In genomic region chr8:70729808-70730475, GRCm38 (mm10) we compare ENCODE assay signal across 8 mouse cellular contexts. TPM values are rescaled to one million over a fixed set of nuclear protein-coding genes. Genes with fewer than 3 reads are reported as not detected.
DNase-seq lines count a peak whose midpoint lies in the region; ATAC-seq and TF ChIP-seq lines count a peak whose summit lies in the region.

No protein-coding gene starts in this region.

- no peak for TF ChIP-seq POLR2A in limb, embryonic 14.5 days (IDR thresholded peaks at IDR 0.05; ENCODE audit: borderline replicate concordance, extremely low read depth, insufficient read depth, insufficient read length)

- peak overlapping the region; percentile 37; the same call in 1 of the 2 replicates for H3K4me2 ChIP-seq in forebrain, embryonic 11.5 days (ENCODE audit: low read depth, low read length, severe bottlenecking)
- peak overlapping the region; percentile 31 for H3K4me2 ChIP-seq in limb, embryonic 14.5 days (replicated peaks; ENCODE audit: low read depth, low read length, severe bottlenecking)
- H3K4me2 ChIP-seq in neural tube, embryonic 13.5 days, result peak overlapping the region; percentile 45

- H3K4me1 ChIP-seq in forebrain, embryonic 11.5 days (replicated peaks; ENCODE audit: control insufficient read depth, insufficient read depth, low read length), result no peaks in the 10 kb centered on the region
- no peaks in the 10 kb centered on the region for H3K4me1 ChIP-seq in limb, embryonic 14.5 days (ENCODE audit: control insufficient read depth, insufficient read depth, low read length)
- H3K4me1 ChIP-seq in neural tube, embryonic 13.5 days (replicated peaks), result peaks cover 5% of the 10 kb centered on the region

- WGBS in forebrain, embryonic 11.5 days, result 3% methylated on average over 34 of the region's 34 CpGs
- WGBS in limb, embryonic 14.5 days, result 4% methylated on average over 31 of the region's 34 CpGs
- WGBS in neural tube, embryonic 13.5 days, result 3% methylated on average over 34 of the region's 34 CpGs

- H3K27me3 ChIP-seq in forebrain, embryonic 11.5 days (ENCODE audit: control insufficient read depth, insufficient read depth, low read length), result peaks cover 24% of the 10 kb centered on the region
- H3K27me3 ChIP-seq in limb, embryonic 14.5 days (ENCODE audit: control insufficient read depth, insufficient read depth, low read length), result peaks cover 38% of the 10 kb centered on the region
- peaks cover 73% of the 10 kb centered on the region for H3K27me3 ChIP-seq in neural tube, embryonic 13.5 days

- no peak overlapping the region for H3K27ac ChIP-seq in forebrain, embryonic 11.5 days (ENCODE audit: low read depth, low read length)
- H3K27ac ChIP-seq in limb, embryonic 14.5 days (replicated peaks; ENCODE audit: low read depth, low read length), result no peak overlapping the region
- H3K27ac ChIP-seq in neural tube, embryonic 13.5 days (replicated peaks), result no peak overlapping the region

- DNase-seq in embryo, embryonic 10.5 days (ENCODE audit: low spot score), result peak; percentile 35
- no peak for DNase-seq in embryo, embryonic 9.5 days (ENCODE audit: extremely low spot score)
- peak; percentile 92 for DNase-seq in A20 (ENCODE audit: low read depth, low spot score)
- peak; percentile 52 for DNase-seq in forebrain, embryonic 11.5 days (ENCODE audit: low spot score)
- no peak for DNase-seq in limb, embryonic 14.5 days (ENCODE audit: low spot score)
- DNase-seq in right cerebral cortex, postnatal 25 days, result no peak
- DNase-seq in frontal cortex, postnatal 25 days (ENCODE audit: low spot score in 2 of 2), result no peak

- peak overlapping the region; percentile 17 for H3K4me3 ChIP-seq in forebrain, embryonic 11.5 days (ENCODE audit: low read depth, low read length)
- H3K4me3 ChIP-seq in limb, embryonic 14.5 days (replicated peaks; ENCODE audit: low read length), result peak overlapping the region; percentile 18
- peak overlapping the region; percentile 26 for H3K4me3 ChIP-seq in neural tube, embryonic 13.5 days

- H3K9ac ChIP-seq in forebrain, embryonic 11.5 days (ENCODE audit: low read length), result no peak overlapping the region
- H3K9ac ChIP-seq in limb, embryonic 14.5 days (ENCODE audit: low read depth, low read length, severe bottlenecking), result 0 out of 2 replicates have a peak overlapping the region, but pooled peaks have one; percentile 25
- H3K9ac ChIP-seq in neural tube, embryonic 13.5 days, result 0 out of 2 replicates have a peak overlapping the region, but pooled peaks have one; percentile 8

- H3K9me3 ChIP-seq in forebrain, embryonic 11.5 days (ENCODE audit: control insufficient read depth, low read length), result no peaks in the 10 kb centered on the region
- no peaks in the 10 kb centered on the region for H3K9me3 ChIP-seq in limb, embryonic 14.5 days (ENCODE audit: control insufficient read depth, low read length)
- H3K9me3 ChIP-seq in neural tube, embryonic 13.5 days, result no peaks in the 10 kb centered on the region

- ATAC-seq in forebrain, embryonic 11.5 days (replicated peaks; ENCODE audit: low FRiP score), result peak; percentile 30; the same call in 1 of the 2 replicates
- no peak for ATAC-seq in limb, embryonic 14.5 days (ENCODE audit: low FRiP score, low read depth)
- ATAC-seq in neural tube, embryonic 13.5 days (ENCODE audit: low read depth), result 0 out of 2 replicates have a peak, but pooled peaks have one; percentile 29

- no peaks in the 10 kb centered on the region for H3K36me3 ChIP-seq in forebrain, embryonic 11.5 days (ENCODE audit: control insufficient read depth, insufficient read depth, low read length)
- no peaks in the 10 kb centered on the region for H3K36me3 ChIP-seq in limb, embryonic 14.5 days (ENCODE audit: control insufficient read depth, insufficient read depth, low read length)
- H3K36me3 ChIP-seq in neural tube, embryonic 13.5 days, result no peaks in the 10 kb centered on the region

RNA-seq across cellular contexts. Expression of gene Pde4c, which starts 6.4 kb away (rescaled TPM):
- polyA plus RNA-seq in forebrain, embryonic 11.5 days (2014; fragmentation: Nextera tagmentation; extraction: Ambion mirVana), result 0.13 and 0.37 TPM in 2 replicates
- 0.38 TPM in 2 replicates for polyA plus RNA-seq in limb, embryonic 14.5 days (2012; rRNA removed)
- polyA plus RNA-seq in limb, embryonic 14.5 days (2014; fragmentation: Nextera tagmentation; extraction: Ambion mirVana), result not detected in 2 replicates
- polyA plus RNA-seq in neural tube, embryonic 13.5 days (2015; fragmentation: Nextera tagmentation; extraction: Ambion mirVana), result 0.18 and 0.26 TPM in 2 replicates

RNA-seq across cellular contexts. Expression of gene Gm3336, which starts 11.6 kb away (rescaled TPM):
- not detected in 2 replicates for polyA plus RNA-seq in forebrain, embryonic 11.5 days (2014; fragmentation: Nextera tagmentation; extraction: Ambion mirVana)
- polyA plus RNA-seq in limb, embryonic 14.5 days (2012; rRNA removed), result not detected in 2 replicates
- not detected in 2 replicates for polyA plus RNA-seq in limb, embryonic 14.5 days (2014; fragmentation: Nextera tagmentation; extraction: Ambion mirVana)
- polyA plus RNA-seq in neural tube, embryonic 13.5 days (2015; fragmentation: Nextera tagmentation; extraction: Ambion mirVana), result not detected in 2 replicates

RNA-seq across cellular contexts. Expression of gene Rab3a, which starts 24.5 kb away (rescaled TPM):
- 42.7 and 49.7 TPM in 2 replicates for polyA plus RNA-seq in forebrain, embryonic 11.5 days (2014; fragmentation: Nextera tagmentation; extraction: Ambion mirVana)
- polyA plus RNA-seq in limb, embryonic 14.5 days (2012; rRNA removed), result 27.2 and 36.6 TPM in 2 replicates
- 19.8 and 20.1 TPM in 2 replicates for polyA plus RNA-seq in limb, embryonic 14.5 days (2014; fragmentation: Nextera tagmentation; extraction: Ambion mirVana)
- 402 and 417 TPM in 2 replicates for polyA plus RNA-seq in neural tube, embryonic 13.5 days (2015; fragmentation: Nextera tagmentation; extraction: Ambion mirVana)

RNA-seq across cellular contexts. Expression of gene Iqcn, which starts 26.7 kb away (rescaled TPM):
- polyA plus RNA-seq in forebrain, embryonic 11.5 days (2014; fragmentation: Nextera tagmentation; extraction: Ambion mirVana), result not detected in 2 replicates
- polyA plus RNA-seq in limb, embryonic 14.5 days (2012; rRNA removed), result 0.04 and 0.08 TPM in 2 replicates
- polyA plus RNA-seq in limb, embryonic 14.5 days (2014; fragmentation: Nextera tagmentation; extraction: Ambion mirVana), result 0.10 TPM in 1 of 2 replicates, not detected in the other
- polyA plus RNA-seq in neural tube, embryonic 13.5 days (2015; fragmentation: Nextera tagmentation; extraction: Ambion mirVana), result 0.08 and 0.17 TPM in 2 replicates

RNA-seq across cellular contexts. Expression of gene Mpv17l2, which starts 30.8 kb away (rescaled TPM):
- polyA plus RNA-seq in forebrain, embryonic 11.5 days (2014; fragmentation: Nextera tagmentation; extraction: Ambion mirVana), result 31.0 and 34.1 TPM in 2 replicates
- polyA plus RNA-seq in limb, embryonic 14.5 days (2012; rRNA removed), result 27.7 and 41.6 TPM in 2 replicates
- polyA plus RNA-seq in limb, embryonic 14.5 days (2014; fragmentation: Nextera tagmentation; extraction: Ambion mirVana), result 36.0 and 40.3 TPM in 2 replicates
- polyA plus RNA-seq in neural tube, embryonic 13.5 days (2015; fragmentation: Nextera tagmentation; extraction: Ambion mirVana), result 46.1 and 54.5 TPM in 2 replicates

Comparison
In these comparisons a context has a peak if more than half of its experiments do, and no peak if none do; other contexts are left out.
1. DNase-seq: peak in embryo, embryonic 10.5 days (single experiment), A20 (single experiment) and forebrain, embryonic 11.5 days (single experiment); none in embryo, embryonic 9.5 days (single experiment), limb, embryonic 14.5 days (single experiment), right cerebral cortex, postnatal 25 days (single experiment) and frontal cortex, postnatal 25 days (0 of 2).
2. Peak in every context shown above with its lines, with median percentiles within 50 percentile points of each other: H3K4me2 ChIP-seq and H3K4me3 ChIP-seq.